Comparison of ENCODE assay signal across 10 mouse cellular contexts in the genomic region with DNA sequence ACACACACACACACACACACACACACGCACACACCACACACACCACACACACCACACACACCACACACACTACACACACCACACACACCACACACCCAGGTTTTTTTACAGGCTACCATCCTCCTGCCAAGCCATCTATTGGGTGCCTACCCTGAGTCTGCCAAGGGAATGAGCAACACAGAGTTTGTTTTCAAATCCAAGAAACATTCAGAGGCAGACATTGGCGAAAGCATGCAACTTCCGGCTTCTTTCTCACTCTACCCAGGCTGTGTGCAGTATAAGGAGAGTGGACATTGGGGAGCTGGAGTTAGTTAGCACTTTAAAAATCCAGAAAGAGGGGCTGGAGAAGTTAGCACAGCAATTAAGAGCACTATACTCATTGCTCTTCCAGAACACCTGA. TPM values are rescaled to one million over a fixed set of nuclear protein-coding genes. Genes with fewer than 3 reads are reported as not detected.
A peak's percentile ranks its signal among the peaks of the same experiment; 100 is the strongest.
DNase-seq lines count a peak whose midpoint lies in the region; ATAC-seq and TF ChIP-seq lines count a peak whose summit lies in the region.
"Had no signal": no experiment of that assay in that cellular context is flagged by ENCODE, and none has a peak within 500 bp of the region (broad histone marks: within the 10 kb centered on the region; RNA-seq: fewer than 3 reads in every experiment).

No protein-coding gene starts in this region.

- 0 out of 2 replicates have a peak overlapping the region, but pooled peaks have one; percentile 32 for H3K27ac ChIP-seq in intestine, embryonic 15.5 days
- H3K27ac ChIP-seq in intestine, embryonic 16.5 days (ENCODE audit: low read length): no peak overlapping the region
- H3K27ac ChIP-seq in forebrain, embryonic 15.5 days (replicated peaks): peak overlapping the region; percentile 14; the same call in 1 of the 2 replicates
- peak overlapping the region; percentile 61; the same call in 1 of the 2 replicates for H3K27ac ChIP-seq in limb, embryonic 15.5 days
- H3K27ac ChIP-seq: liver, embryonic 14.5 days; macrophage had no signal

- peaks cover 8% of the 10 kb centered on the region for H3K4me1 ChIP-seq in intestine, embryonic 15.5 days (replicated peaks)
- H3K4me1 ChIP-seq in intestine, embryonic 16.5 days (ENCODE audit: control insufficient read depth, insufficient read depth, low read length): peaks cover 10% of the 10 kb centered on the region
- peaks cover 15% of the 10 kb centered on the region for H3K4me1 ChIP-seq in forebrain, embryonic 15.5 days
- H3K4me1 ChIP-seq in limb, embryonic 15.5 days: peaks cover 19% of the 10 kb centered on the region

- H3K9me3 ChIP-seq in intestine, embryonic 15.5 days: no peaks in the 10 kb centered on the region
- no peaks in the 10 kb centered on the region for H3K9me3 ChIP-seq in intestine, embryonic 16.5 days (ENCODE audit: control insufficient read depth, low read length)
- H3K9me3 ChIP-seq in forebrain, embryonic 15.5 days: no peaks in the 10 kb centered on the region
- no peaks in the 10 kb centered on the region for H3K9me3 ChIP-seq in limb, embryonic 15.5 days

- H3K4me2 ChIP-seq in intestine, embryonic 15.5 days (replicated peaks): no peak overlapping the region
- H3K4me2 ChIP-seq in intestine, embryonic 16.5 days (ENCODE audit: low read depth, low read length): no peak overlapping the region
- no peak overlapping the region for H3K4me2 ChIP-seq in forebrain, embryonic 15.5 days (replicated peaks)
- no peak overlapping the region for H3K4me2 ChIP-seq in limb, embryonic 15.5 days

- no peaks in the 10 kb centered on the region for H3K36me3 ChIP-seq in intestine, embryonic 15.5 days
- H3K36me3 ChIP-seq in intestine, embryonic 16.5 days (ENCODE audit: control insufficient read depth, insufficient read depth, low read length): no peaks in the 10 kb centered on the region
- H3K36me3 ChIP-seq in forebrain, embryonic 15.5 days: no peaks in the 10 kb centered on the region
- H3K36me3 ChIP-seq in limb, embryonic 15.5 days: no peaks in the 10 kb centered on the region

- DNase-seq in brain, embryonic 14.5 days (ENCODE audit: low read depth): peak; percentile 26
- DNase-seq in gastrocnemius, adult 8-10 months (ENCODE audit: low spot score in 2 of 2): no peak
- DNase-seq in lung, postnatal 4 days: no peak
- DNase-seq in urinary bladder, postnatal 10 days (ENCODE audit: low spot score): no peak

- TF ChIP-seq POLR2A in brain, embryonic 14.5 days (IDR thresholded peaks at IDR 0.05; ENCODE audit: borderline replicate concordance, extremely low read depth, insufficient read depth, insufficient read length, poor library complexity, severe bottlenecking): no peak

- no peak for TF ChIP-seq CTCF in brain, embryonic 14.5 days (IDR thresholded peaks at IDR 0.05; ENCODE audit: borderline replicate concordance, extremely low read depth, insufficient read depth, insufficient read length)

- no peak overlapping the region for H3K4me3 ChIP-seq in intestine, embryonic 15.5 days (replicated peaks)
- H3K4me3 ChIP-seq in intestine, embryonic 16.5 days (ENCODE audit: low read length): no peak overlapping the region
- no peak overlapping the region for H3K4me3 ChIP-seq in forebrain, embryonic 15.5 days
- no peak overlapping the region for H3K4me3 ChIP-seq in limb, embryonic 15.5 days

- no peaks in the 10 kb centered on the region for H3K27me3 ChIP-seq in intestine, embryonic 15.5 days (replicated peaks)
- no peaks in the 10 kb centered on the region for H3K27me3 ChIP-seq in intestine, embryonic 16.5 days (replicated peaks; ENCODE audit: control insufficient read depth, insufficient read depth, low read length)
- H3K27me3 ChIP-seq in forebrain, embryonic 15.5 days: no peaks in the 10 kb centered on the region
- H3K27me3 ChIP-seq in limb, embryonic 15.5 days: no peaks in the 10 kb centered on the region

- no peak overlapping the region for H3K9ac ChIP-seq in intestine, embryonic 15.5 days
- H3K9ac ChIP-seq in intestine, embryonic 16.5 days (ENCODE audit: low read depth, low read length): no peak overlapping the region
- H3K9ac ChIP-seq in forebrain, embryonic 15.5 days (replicated peaks): no peak overlapping the region
- no peak overlapping the region for H3K9ac ChIP-seq in limb, embryonic 15.5 days
- H3K9ac ChIP-seq: liver, embryonic 14.5 days had no signal

- ATAC-seq in intestine, embryonic 15.5 days: no peak
- no peak for ATAC-seq in intestine, embryonic 16.5 days
- peak; percentile 48 for ATAC-seq in forebrain, embryonic 15.5 days (replicated peaks)
- no peak for ATAC-seq in limb, embryonic 15.5 days (ENCODE audit: insufficient number of reproducible peaks, low FRiP score, low TSS enrichment, low read depth)

- WGBS in intestine, embryonic 15.5 days: 91% methylated on average over 3 of the region's 3 CpGs
- WGBS in intestine, embryonic 16.5 days: 79% methylated on average over 3 of the region's 3 CpGs
- WGBS in forebrain, embryonic 15.5 days: 68% methylated on average over 3 of the region's 3 CpGs
- 68% methylated on average over 3 of the region's 3 CpGs for WGBS in limb, embryonic 15.5 days

RNA-seq across cellular contexts. Expression of a gene that starts 23.3 kb away (rescaled TPM):
- polyA plus RNA-seq in intestine, embryonic 15.5 days (2015; fragmentation: Nextera tagmentation; extraction: Ambion mirVana): 43.1 and 50.9 TPM in 2 replicates
- 65.3 and 73.7 TPM in 2 replicates for polyA plus RNA-seq in intestine, embryonic 16.5 days (2015; fragmentation: Nextera tagmentation; extraction: Ambion mirVana)
- 67.3 and 79.2 TPM in 2 replicates for polyA plus RNA-seq in brain, embryonic 14.5 days (2012; rRNA removed)
- 35.4 and 37.9 TPM in 2 replicates for polyA plus RNA-seq in forebrain, embryonic 15.5 days (2015; fragmentation: Nextera tagmentation; extraction: Ambion mirVana)
- polyA plus RNA-seq in limb, embryonic 15.5 days (2015; fragmentation: Nextera tagmentation; extraction: Ambion mirVana): 26.8 and 32.2 TPM in 2 replicates
- total RNA-seq in gastrocnemius, adult 8-10 months (2022): 1 to 10 TPM; 4.6 to 5.5 (median 4.9) TPM

RNA-seq across cellular contexts. Expression of a gene that starts 47.0 kb away (rescaled TPM):
- polyA plus RNA-seq in intestine, embryonic 15.5 days (2015; fragmentation: Nextera tagmentation; extraction: Ambion mirVana): 43.5 and 44.1 TPM in 2 replicates
- polyA plus RNA-seq in intestine, embryonic 16.5 days (2015; fragmentation: Nextera tagmentation; extraction: Ambion mirVana): 42.1 and 44.1 TPM in 2 replicates
- polyA plus RNA-seq in brain, embryonic 14.5 days (2012; rRNA removed): 24.4 and 39.0 TPM in 2 replicates
- polyA plus RNA-seq in forebrain, embryonic 15.5 days (2015; fragmentation: Nextera tagmentation; extraction: Ambion mirVana): 56.3 and 59.4 TPM in 2 replicates
- polyA plus RNA-seq in limb, embryonic 15.5 days (2015; fragmentation: Nextera tagmentation; extraction: Ambion mirVana): 19.1 and 19.2 TPM in 2 replicates
- total RNA-seq in gastrocnemius, adult 8-10 months (2022): 1 to 10 TPM; 1.3 to 3.6 (median 1.7) TPM
